Mouse (Mus musculus) adrenal gland, postnatal 14 days (tissue): Measurements from ENCODE around the gene Thra. TPM values are rescaled to one million over a fixed set of nuclear protein-coding genes. Genes with fewer than 3 reads are reported as not detected.
"Not testable (repeated sequence)": the region's sequence is repeated elsewhere in the genome, so short reads cannot be mapped to it uniquely, and the experiment has no call there.

Source experiments
- DNase-seq: peaks from one replicate; pipeline ENCODE4 v3.0.0; 2021; ENCODE audit warnings: mixed read lengths
- total RNA-seq: library from RNA; stranded (reverse); gene quantifications from 2 replicates; pipeline ENCODE4 v1.2.3, GENCODE M21; 2021

Thra gene
- total RNA-seq, 1 experiment from 2014 or later, result 106 TPM

GRCm38 (mm10) chr11:98715946-98716345 lies 24.5 kb upstream of the Thra start:
- DNase-seq, result no peak

GRCm38 (mm10) chr11:98717904-98718303 lies 22.5 kb upstream of the Thra start:
- DNase-seq, result peak; percentile 91

GRCm38 (mm10) chr11:98720756-98721155 lies 19.7 kb upstream of the Thra start:
- no peak for DNase-seq

GRCm38 (mm10) chr11:98721458-98722226 lies 18.8 kb upstream of the Thra start:
- DNase-seq, result peak; percentile 76

GRCm38 (mm10) chr11:98723098-98723497 lies 17.3 kb upstream of the Thra start:
- no peak for DNase-seq

- DNase-seq, result no peak
These were observed 14.4 kb upstream of the Thra start for GRCm38 (mm10) chr11:98725926-98726506.

- DNase-seq, result peak; percentile 90
These were observed 11.3 kb upstream of the Thra start, which contains the start of gene Med24 for GRCm38 (mm10) chr11:98729119-98729588. Gene Med24, minus strand, starts transcription at chr11:98729435.

GRCm38 (mm10) chr11:98730727-98731126 lies 9.7 kb upstream of the Thra start:
- DNase-seq, result no peak

GRCm38 (mm10) chr11:98731134-98731533 lies 9.3 kb upstream of the Thra start:
- DNase-seq, result peak; percentile 71

GRCm38 (mm10) chr11:98734020-98734419 lies 6.4 kb upstream of the Thra start:
- no peak for DNase-seq

- DNase-seq, result no peak
These were observed 5.3 kb upstream of the Thra start for GRCm38 (mm10) chr11:98735111-98735510.

GRCm38 (mm10) chr11:98736176-98736575 lies 4.3 kb upstream of the Thra start:
- DNase-seq, result no peak

- not testable (repeated sequence) for DNase-seq
These were observed 3.2 kb upstream of the Thra start for GRCm38 (mm10) chr11:98737220-98737619.

GRCm38 (mm10) chr11:98738428-98738911 lies 2.0 kb upstream of the Thra start:
- DNase-seq, result no peak

GRCm38 (mm10) chr11:98738925-98739324 lies 1.5 kb upstream of the Thra start:
- DNase-seq, result no peak

GRCm38 (mm10) chr11:98740026-98740392 lies 429 bp upstream of the Thra start:
- DNase-seq, result no peak

GRCm38 (mm10) chr11:98741051-98741620 lies 698 bp downstream of the Thra start:
- no peak for DNase-seq

GRCm38 (mm10) chr11:98741622-98742396 lies 1.4 kb downstream of the Thra start:
- DNase-seq, result peak; percentile 92

GRCm38 (mm10) chr11:98742397-98743291 lies 2.2 kb downstream of the Thra start:
- peak; percentile 70 for DNase-seq

- peak; percentile 83 for DNase-seq
These were observed 3.4 kb downstream of the Thra start for GRCm38 (mm10) chr11:98743655-98744345.
